Mouse (Mus musculus): ENCODE measurements around the gene Fzd9.
A peak's percentile ranks its signal among the peaks of the same experiment; 100 is the strongest.

Fzd9 gene

DNA sequence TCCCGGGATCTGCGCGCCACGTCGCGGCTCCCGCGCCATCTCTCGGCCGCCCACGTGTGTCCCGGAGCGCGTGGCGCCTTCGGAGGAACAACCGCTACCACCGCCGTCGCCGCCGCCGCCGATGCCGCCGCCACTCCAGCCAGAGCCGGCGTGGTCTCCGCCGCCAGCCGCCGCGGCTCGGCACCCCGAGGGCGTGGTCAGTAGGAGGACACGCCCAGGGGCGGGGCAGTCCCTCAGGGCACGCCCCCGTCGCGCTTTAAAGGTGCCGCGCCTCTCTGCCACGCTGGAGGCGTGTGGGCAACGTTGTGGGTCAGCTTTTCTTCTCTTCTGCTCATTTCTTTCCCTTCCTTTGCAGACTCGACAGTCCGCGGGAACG is at the start of gene Fzd9:
Gene Fzd9, minus strand, starts transcription at position 152 of the 376 bp plus-strand sequence.
- DNase-seq (ENCODE audit: low spot score): peak; percentile 87

- DNase-seq (ENCODE audit: low spot score): no peak
Measured at GRCm38 (mm10) chr5:135292001-135292400, 41.0 kb upstream of the Fzd9 start.

- DNase-seq (ENCODE audit: low spot score): no peak
Measured at GRCm38 (mm10) chr5:135291193-135291592, 40.2 kb upstream of the Fzd9 start.

- no peak for DNase-seq (ENCODE audit: low spot score)
Measured at GRCm38 (mm10) chr5:135290703-135291102, 39.7 kb upstream of the Fzd9 start.

DNA sequence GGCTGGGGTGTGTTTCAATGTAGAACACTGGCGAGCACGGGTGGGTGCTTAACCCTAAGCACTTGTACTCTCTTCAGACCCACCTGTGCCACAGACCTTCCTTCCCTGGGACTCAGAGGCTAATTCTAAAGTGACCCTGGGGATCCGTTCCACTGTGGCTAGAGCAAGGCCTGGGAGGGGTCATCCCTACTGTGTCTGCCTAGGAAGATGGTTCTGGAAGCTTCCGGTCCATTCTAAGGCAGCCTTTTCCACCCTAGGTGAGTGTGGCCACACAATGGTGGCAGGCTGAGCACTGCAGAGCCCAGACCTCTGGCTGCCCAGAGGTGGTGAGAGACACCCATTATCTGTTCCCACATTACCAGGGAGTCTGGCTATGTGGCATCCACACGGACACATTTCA is 35.9 kb upstream of the Fzd9 start:
- DNase-seq (ENCODE audit: low spot score): no peak

DNA sequence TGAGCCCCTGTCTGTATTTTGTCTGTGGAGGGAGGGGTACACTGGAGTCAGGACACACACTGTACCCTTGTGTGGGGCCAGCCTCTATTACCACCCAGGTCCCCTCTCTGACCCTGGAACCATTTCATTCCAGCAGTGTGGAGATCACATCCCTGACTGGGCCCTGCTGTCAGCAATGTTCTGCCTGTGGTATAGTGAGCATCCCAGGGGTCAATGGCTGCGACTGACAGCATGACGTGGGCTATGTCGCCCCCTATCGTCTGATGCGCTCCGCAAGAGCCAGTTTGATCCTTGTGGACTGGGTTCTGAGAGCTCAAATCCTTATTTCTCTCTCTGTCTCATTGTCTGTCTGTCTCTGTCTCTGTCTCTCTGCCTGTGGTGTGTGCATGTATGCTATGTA is 35.2 kb upstream of the Fzd9 start:
- peak; percentile 67 for DNase-seq (ENCODE audit: low spot score)

GRCm38 (mm10) chr5:135285211-135285610 is 34.2 kb upstream of the Fzd9 start:
- DNase-seq (ENCODE audit: low spot score): no peak

GRCm38 (mm10) chr5:135280226-135280625 is 29.2 kb upstream of the Fzd9 start:
- DNase-seq (ENCODE audit: low spot score): no peak

DNA sequence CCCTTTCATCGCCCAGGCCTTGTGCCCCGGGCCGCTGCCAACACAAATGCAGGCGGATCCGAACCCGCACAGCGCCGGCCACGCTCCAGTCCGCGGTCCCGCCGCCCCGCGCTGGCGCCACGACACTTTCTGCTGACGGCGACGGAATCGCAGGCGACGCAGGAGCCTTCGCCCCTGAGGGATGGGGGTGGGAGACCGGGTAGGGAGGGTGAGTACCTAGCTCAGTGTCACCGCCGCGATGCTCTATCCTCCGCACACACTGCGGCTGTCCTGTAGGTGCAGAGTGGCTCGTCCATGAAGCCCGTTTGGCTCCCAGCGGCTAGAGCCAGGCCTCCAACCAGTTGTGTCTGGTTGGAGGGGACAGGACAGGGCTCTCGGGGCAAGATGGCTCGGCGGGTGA is 25.6 kb upstream of the Fzd9 start:
- DNase-seq (ENCODE audit: low spot score): no peak

- DNase-seq (ENCODE audit: low spot score): no peak
Measured at GRCm38 (mm10) chr5:135274663-135275396, 23.8 kb upstream of the Fzd9 start.

GRCm38 (mm10) chr5:135271563-135272165 is 20.6 kb upstream of the Fzd9 start:
- DNase-seq (ENCODE audit: low spot score): no peak

GRCm38 (mm10) chr5:135270361-135270760 is 19.3 kb upstream of the Fzd9 start:
- DNase-seq (ENCODE audit: low spot score): no peak

DNA sequence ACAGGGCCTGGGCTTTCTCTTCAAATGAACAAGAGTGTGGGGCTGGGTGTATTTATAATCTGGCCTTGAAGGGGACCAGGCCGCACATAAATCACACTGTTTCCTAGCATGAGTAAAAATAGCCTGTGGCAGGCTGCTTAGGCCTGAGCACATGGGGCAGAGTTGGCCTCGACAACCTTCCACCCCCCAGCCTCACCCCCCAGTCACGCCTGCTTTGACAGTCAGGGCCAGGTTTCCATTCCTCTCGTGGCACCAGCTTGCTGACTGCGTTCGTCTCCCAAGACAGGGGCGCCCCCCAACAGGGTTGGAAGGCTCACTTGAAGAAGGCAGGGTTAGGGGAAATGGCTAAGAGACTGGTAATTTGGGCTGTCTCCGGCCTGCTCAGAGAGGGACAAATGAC is 18.4 kb upstream of the Fzd9 start:
- DNase-seq (ENCODE audit: low spot score): no peak

DNA sequence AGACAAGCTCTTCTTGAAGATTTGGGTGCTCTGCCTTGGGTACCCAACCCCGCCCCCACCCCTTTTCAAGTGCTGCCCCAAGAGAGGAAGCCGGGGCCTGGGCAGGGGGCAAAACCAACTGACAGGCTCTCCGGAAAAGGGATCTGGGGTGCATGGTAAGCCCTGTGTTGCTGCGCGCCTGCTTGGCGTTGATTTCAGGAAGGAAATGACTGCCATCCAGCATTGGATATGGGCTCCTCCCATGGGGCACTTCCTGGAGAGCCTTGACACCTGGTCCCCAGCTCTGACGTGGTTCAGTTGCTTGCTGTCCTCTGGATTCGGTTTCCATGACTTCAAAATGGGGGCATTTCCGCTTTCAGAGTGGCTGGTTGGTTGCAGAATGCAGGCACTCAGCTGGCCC is 13.5 kb upstream of the Fzd9 start:
- DNase-seq (ENCODE audit: low spot score): no peak

- no peak for DNase-seq (ENCODE audit: low spot score)
Measured at GRCm38 (mm10) chr5:135263866-135264503, 13.0 kb upstream of the Fzd9 start.

DNA sequence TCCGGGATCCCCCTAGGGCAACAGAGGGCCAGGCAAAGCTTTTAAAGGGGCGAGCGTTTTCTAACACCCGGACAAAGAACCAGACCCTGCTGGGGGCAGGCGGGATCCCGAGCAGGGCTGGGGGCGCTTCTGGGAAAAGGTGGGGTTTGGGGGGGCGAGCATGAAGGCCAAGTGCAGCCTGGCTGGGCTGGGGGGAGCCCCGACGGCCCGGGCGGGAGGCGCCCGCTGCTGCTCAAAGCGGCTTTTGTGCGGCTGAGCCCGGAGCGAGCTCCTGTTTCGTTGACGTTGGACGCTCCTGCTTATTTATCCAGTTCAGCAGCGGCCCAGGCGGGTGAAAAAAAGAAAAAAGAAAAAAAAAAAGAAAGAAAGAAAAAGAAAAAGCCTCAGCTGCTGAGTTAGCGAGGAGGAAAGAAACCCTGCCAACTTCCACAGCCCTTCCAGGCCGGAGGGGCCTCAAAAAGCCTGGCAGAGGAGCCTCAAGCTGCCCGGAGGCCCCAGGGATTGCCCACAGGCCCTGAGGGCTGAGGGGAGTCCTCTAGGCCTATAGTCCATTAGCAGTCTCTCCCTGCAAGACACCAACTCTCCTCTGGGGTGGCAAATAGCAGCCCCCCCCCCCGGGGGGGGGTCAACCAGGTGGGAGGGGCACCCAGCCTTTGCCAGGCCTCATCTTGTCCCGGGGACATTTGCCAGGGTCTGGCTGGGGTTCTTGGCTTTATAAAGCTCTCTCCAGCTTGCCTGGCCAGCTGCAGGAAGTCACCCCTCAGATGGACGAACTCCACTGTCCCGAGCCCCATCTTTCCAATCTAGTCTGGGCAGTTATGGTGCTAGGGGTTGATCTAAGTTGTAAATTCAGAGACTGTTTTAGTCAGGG is 7.5 kb upstream of the Fzd9 start:
- no peak for DNase-seq (ENCODE audit: low spot score)

- DNase-seq (ENCODE audit: low spot score): no peak
Measured at GRCm38 (mm10) chr5:135257559-135257958, 6.5 kb upstream of the Fzd9 start.

DNA sequence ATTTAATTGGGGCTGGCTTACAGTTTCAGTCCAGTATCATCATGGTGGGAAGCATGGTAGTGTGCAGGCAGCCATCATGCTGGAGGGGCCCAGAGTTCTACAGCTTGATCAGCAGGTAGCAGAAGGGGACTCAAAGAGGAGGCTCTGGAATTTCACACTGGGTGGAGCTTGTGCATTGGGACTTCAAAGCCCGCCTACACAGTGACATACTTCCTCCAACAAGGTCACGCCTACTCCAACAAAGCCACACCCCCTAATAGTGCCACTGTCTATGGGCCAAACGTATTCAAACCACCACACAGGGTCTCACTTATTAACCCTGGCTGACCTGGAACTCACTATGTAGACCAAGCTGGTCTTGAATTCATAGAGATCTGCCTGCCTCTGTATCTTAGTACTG is 5.1 kb upstream of the Fzd9 start:
- no peak for DNase-seq (ENCODE audit: low spot score)

DNA sequence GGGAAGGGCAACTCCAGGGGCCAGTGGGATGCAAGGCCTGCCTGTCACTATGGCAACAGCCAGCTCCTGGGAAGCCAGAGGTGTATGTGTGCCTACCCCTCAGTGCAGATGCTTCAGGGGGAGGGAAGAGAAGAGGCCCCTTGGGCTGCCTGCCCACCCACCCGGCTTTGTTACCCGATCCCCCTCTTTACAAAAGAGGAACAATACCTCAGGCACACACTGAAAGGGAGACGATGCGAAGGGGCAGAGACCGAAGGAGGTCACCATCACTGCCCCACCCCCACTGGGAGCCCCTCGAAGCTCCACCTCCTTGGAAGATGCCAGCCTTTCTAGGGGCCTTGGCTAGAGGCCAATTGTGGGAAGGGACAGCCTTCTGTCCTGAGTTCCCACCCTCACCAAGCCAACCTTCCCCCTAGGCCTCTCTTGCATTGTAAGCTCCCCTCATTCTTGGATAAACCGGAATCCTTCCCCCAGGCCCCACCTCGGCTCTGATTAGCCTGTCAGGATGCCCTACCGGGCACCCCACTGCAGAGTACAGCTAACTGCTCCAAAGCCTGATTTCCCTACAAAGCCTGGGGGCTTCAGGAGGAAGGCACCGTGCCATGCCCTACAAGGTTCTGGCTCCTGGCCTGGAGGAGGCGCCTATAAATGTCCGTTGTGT is 2.8 kb upstream of the Fzd9 start:
- no peak for DNase-seq (ENCODE audit: low spot score)

GRCm38 (mm10) chr5:135250186-135251078 is 598 bp downstream of the Fzd9 start:
- no peak for DNase-seq (ENCODE audit: low spot score)
